Mouse (Mus musculus): Measurements from ENCODE around the gene Glo1. TPM values are rescaled to one million over a fixed set of nuclear protein-coding genes. Genes with fewer than 3 reads are reported as not detected.
A peak's percentile ranks its signal among the peaks of the same experiment; 100 is the strongest.

Glo1 gene
- polyA plus RNA-seq, 1 experiment from 2014 or later: 224 TPM

DNA sequence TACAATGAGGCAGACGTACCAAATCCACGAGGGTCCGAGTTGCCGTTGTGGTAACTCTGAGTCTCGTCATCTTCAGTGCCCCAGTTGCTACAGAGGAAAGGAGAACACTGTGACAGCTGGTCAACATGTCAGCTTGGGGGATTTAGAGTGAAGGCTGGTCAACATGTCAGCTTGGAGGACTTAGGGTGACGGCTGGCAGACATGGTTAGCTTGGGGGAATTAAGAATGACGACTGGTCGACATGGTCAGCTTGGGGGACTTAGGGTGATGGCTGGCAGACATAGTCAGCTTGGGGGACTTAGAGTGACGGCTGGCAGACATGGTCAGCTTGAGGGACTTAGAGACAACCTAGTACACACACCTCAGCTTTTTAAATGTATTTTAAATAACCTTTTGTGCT, 28.9 kb downstream of the Glo1 start:
- Histone ChIP-seq H3K4me1 (ENCODE audit: control insufficient read depth, insufficient read depth, low read length) (no peaks in the 10 kb centered on the region), H3K9ac (ENCODE audit: low read length) (no peak overlapping the region), H3K4me3 (replicated peaks; ENCODE audit: low read length) (no peak overlapping the region), H3K27ac (ENCODE audit: low read length) (no peak overlapping the region), H3K4me2 (ENCODE audit: low read depth, low read length) (no peak overlapping the region), H3K36me3 (ENCODE audit: control insufficient read depth, insufficient read depth, low read length) (peaks cover 19% of the 10 kb centered on the region), H3K27me3 (ENCODE audit: control insufficient read depth, insufficient read depth, low read length) (no peaks in the 10 kb centered on the region), H3K9me3 (replicated peaks; ENCODE audit: control insufficient read depth, low read length) (no peaks in the 10 kb centered on the region)
- WGBS: 94% methylated on average over 9 of the region's 9 CpGs
- ATAC-seq (ENCODE audit: insufficient read depth, low FRiP score): no peak

DNA sequence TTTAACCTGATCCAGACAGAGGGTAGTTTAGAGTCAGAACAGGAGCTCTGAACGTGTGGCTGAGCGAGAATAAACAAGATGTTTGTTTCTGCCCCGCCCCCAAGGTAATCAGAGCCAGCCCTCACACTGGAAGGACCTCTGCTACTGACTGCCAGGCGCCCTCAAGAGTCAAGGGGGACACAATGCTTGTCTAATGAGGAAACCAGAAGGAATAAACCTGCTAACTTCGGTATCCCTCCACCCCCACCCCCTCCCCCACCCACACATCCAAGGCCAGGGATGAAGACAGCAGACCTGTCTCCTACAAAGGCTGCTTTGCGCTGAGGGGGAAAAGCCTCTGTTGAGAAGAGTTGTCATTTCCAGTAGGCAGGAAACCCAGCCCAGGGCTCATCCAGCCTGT, 31.8 kb downstream of the Glo1 start:
- Histone ChIP-seq H3K4me1 (ENCODE audit: control insufficient read depth, insufficient read depth, low read length) (no peaks in the 10 kb centered on the region), H3K27ac (ENCODE audit: low read length) (no peak overlapping the region), H3K36me3 (ENCODE audit: control insufficient read depth, insufficient read depth, low read length) (peaks cover 13% of the 10 kb centered on the region), H3K9me3 (replicated peaks; ENCODE audit: control insufficient read depth, low read length) (no peaks in the 10 kb centered on the region), H3K9ac (ENCODE audit: low read length) (no peak overlapping the region), H3K4me3 (replicated peaks; ENCODE audit: low read length) (no peak overlapping the region), H3K27me3 (ENCODE audit: control insufficient read depth, insufficient read depth, low read length) (no peaks in the 10 kb centered on the region), H3K4me2 (ENCODE audit: low read depth, low read length) (no peak overlapping the region)
- WGBS: 51% methylated on average over 6 of the region's 6 CpGs
- no peak for ATAC-seq (ENCODE audit: insufficient read depth, low FRiP score)

- WGBS: 69% methylated on average over 5 of the region's 5 CpGs
- Histone ChIP-seq H3K9ac (ENCODE audit: low read length) (no peak overlapping the region), H3K36me3 (ENCODE audit: control insufficient read depth, insufficient read depth, low read length) (peaks cover 11% of the 10 kb centered on the region), H3K27me3 (ENCODE audit: control insufficient read depth, insufficient read depth, low read length) (no peaks in the 10 kb centered on the region), H3K4me2 (ENCODE audit: low read depth, low read length) (no peak overlapping the region), H3K4me1 (ENCODE audit: control insufficient read depth, insufficient read depth, low read length) (no peaks in the 10 kb centered on the region), H3K4me3 (replicated peaks; ENCODE audit: low read length) (no peak overlapping the region), H3K9me3 (replicated peaks; ENCODE audit: control insufficient read depth, low read length) (no peaks in the 10 kb centered on the region), H3K27ac (ENCODE audit: low read length) (no peak overlapping the region)
- ATAC-seq (ENCODE audit: insufficient read depth, low FRiP score): no peak
Measured at GRCm38 (mm10) chr17:30594407-30594806, 32.3 kb downstream of the Glo1 start.

DNA sequence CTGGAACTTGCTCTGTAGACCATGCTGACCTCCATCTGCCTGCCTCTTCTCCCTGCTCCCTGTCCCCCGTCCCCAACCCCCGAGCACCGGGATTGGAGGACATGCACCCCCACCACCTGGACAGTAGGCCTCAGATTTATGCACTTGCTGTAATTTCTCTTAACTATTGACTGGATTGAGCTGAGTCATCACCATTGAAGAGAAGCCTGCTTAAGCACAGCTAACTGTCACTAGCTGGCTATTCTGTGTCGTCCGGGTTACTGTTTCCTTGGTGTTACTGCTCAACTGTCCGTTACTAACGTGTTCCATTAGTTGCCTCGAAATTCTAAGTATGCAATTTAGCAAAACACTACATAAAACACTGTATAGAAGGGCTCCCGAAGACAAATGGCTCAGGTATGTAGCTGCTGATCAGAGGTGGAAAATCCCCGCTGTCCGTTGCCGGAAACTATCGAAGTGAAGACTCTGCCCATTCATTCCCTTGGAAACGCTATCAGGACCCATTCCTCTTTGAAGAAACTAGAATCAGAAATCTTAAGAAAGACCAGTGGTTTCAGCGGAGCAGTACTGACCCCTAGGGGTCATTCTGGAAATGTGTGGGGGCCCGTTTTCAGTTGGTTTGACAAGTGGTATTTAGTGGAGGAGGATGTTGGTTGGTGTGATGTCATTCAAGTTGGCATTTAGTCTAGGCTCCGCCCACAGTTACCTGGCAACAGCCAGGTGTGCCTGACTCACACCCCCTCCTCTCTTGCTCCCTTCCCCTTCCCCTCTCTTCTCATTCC, 36.1 kb downstream of the Glo1 start:
- Histone ChIP-seq H3K4me3 (replicated peaks; ENCODE audit: low read length) (no peak overlapping the region), H3K27ac (ENCODE audit: low read length) (no peak overlapping the region), H3K4me1 (ENCODE audit: control insufficient read depth, insufficient read depth, low read length) (no peaks in the 10 kb centered on the region), H3K9ac (ENCODE audit: low read length) (no peak overlapping the region), H3K36me3 (ENCODE audit: control insufficient read depth, insufficient read depth, low read length) (no peaks in the 10 kb centered on the region), H3K9me3 (replicated peaks; ENCODE audit: control insufficient read depth, low read length) (no peaks in the 10 kb centered on the region), H3K4me2 (ENCODE audit: low read depth, low read length) (no peak overlapping the region), H3K27me3 (ENCODE audit: control insufficient read depth, insufficient read depth, low read length) (no peaks in the 10 kb centered on the region)
- ATAC-seq (ENCODE audit: insufficient read depth, low FRiP score): no peak
- WGBS: 51% methylated on average over 17 of the region's 17 CpGs

GRCm38 (mm10) chr17:30583258-30584001, 43.2 kb downstream of the Glo1 start:
- 78% methylated on average over 2 of the region's 2 CpGs for WGBS

DNA sequence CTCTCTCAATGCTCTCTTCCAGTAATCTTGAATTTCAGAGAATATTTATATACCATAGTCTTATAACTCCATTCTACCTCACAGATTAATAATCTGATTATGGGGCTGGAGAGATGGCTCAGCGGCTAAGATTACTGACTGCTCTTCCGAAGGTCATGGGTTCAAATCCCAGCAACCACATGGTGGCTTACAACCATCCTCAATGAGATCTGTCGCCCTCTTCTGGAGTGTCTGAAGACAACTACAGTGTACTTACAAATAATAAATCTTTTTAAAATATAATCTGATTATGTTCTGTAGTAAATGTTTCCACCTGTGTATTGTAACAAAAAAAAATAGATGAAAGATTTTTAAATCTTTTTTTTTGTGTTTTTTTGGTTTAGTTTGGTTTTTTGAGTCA, 44.4 kb downstream of the Glo1 start:
- H3K36me3 ChIP-seq (ENCODE audit: control insufficient read depth, insufficient read depth, low read length): no peaks in the 10 kb centered on the region
- H3K4me2 ChIP-seq (ENCODE audit: low read depth, low read length): no peak overlapping the region
- WGBS: 83% methylated on average over 3 of the region's 3 CpGs
- no peaks in the 10 kb centered on the region for H3K27me3 ChIP-seq (ENCODE audit: control insufficient read depth, insufficient read depth, low read length)
- H3K9me3 ChIP-seq (replicated peaks; ENCODE audit: control insufficient read depth, low read length): no peaks in the 10 kb centered on the region
- H3K4me1 ChIP-seq (ENCODE audit: control insufficient read depth, insufficient read depth, low read length): no peaks in the 10 kb centered on the region
- H3K27ac ChIP-seq (ENCODE audit: low read length): no peak overlapping the region
- H3K9ac ChIP-seq (ENCODE audit: low read length): no peak overlapping the region
- ATAC-seq (ENCODE audit: insufficient read depth, low FRiP score): no peak
- H3K4me3 ChIP-seq (replicated peaks; ENCODE audit: low read length): no peak overlapping the region

More at GRCm38 (mm10) chr17:30583258-30584001, 43.2 kb downstream of the Glo1 start:
- Histone ChIP-seq H3K4me2 (ENCODE audit: low read depth, low read length) (no peak overlapping the region), H3K36me3 (ENCODE audit: control insufficient read depth, insufficient read depth, low read length) (no peaks in the 10 kb centered on the region), H3K27ac (ENCODE audit: low read length) (no peak overlapping the region), H3K9me3 (replicated peaks; ENCODE audit: control insufficient read depth, low read length) (no peaks in the 10 kb centered on the region), H3K4me3 (replicated peaks; ENCODE audit: low read length) (no peak overlapping the region), H3K9ac (ENCODE audit: low read length) (no peak overlapping the region), H3K4me1 (ENCODE audit: control insufficient read depth, insufficient read depth, low read length) (no peaks in the 10 kb centered on the region), H3K27me3 (ENCODE audit: control insufficient read depth, insufficient read depth, low read length) (no peaks in the 10 kb centered on the region)
- ATAC-seq (ENCODE audit: insufficient read depth, low FRiP score): no peak

DNA sequence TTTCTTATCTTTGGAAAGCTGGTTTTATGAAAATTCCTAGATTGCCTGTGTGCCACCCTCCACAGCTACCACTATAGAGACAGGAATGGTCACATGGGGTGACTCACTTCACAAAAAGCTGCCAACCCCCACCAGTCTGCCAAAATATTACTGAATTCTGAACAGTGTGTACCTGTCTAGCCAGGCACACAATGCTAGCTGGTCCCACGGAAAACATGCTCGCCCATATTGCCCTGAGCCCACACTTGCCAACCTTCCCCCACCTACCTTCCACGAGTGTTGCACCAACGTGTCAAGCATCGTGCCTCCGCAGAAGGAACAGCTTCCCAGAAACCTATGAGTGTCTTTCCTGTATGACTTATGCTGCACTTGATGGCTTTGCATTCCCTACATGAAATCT, 45.5 kb downstream of the Glo1 start:
- no peak for ATAC-seq (ENCODE audit: insufficient read depth, low FRiP score)
- Histone ChIP-seq H3K27me3 (ENCODE audit: control insufficient read depth, insufficient read depth, low read length) (no peaks in the 10 kb centered on the region), H3K4me2 (ENCODE audit: low read depth, low read length) (no peak overlapping the region), H3K27ac (ENCODE audit: low read length) (no peak overlapping the region), H3K9me3 (replicated peaks; ENCODE audit: control insufficient read depth, low read length) (no peaks in the 10 kb centered on the region), H3K4me1 (ENCODE audit: control insufficient read depth, insufficient read depth, low read length) (peaks cover 5% of the 10 kb centered on the region; the same call in 1 of the 2 replicates), H3K9ac (ENCODE audit: low read length) (no peak overlapping the region), H3K4me3 (replicated peaks; ENCODE audit: low read length) (no peak overlapping the region), H3K36me3 (ENCODE audit: control insufficient read depth, insufficient read depth, low read length) (no peaks in the 10 kb centered on the region)
- 84% methylated on average over 6 of the region's 6 CpGs for WGBS

DNA sequence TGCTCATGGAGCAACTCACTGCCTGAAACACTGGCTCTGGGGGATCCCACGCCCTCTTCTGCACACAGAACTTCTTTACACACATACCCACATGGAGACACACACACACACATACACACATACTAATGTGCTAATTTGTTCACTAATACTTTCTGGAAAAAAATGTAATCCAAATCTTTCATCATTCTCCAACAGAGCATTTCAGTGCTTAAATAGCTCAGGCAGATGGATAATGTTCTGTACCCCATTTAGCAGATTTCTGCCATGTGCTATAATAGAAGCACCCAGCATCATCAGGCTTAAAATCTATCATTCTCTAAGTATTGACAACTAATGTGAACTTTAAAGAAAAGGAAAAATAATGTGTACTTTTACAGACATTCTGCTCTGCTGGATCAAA, 45.9 kb downstream of the Glo1 start:
- Histone ChIP-seq H3K27me3 (ENCODE audit: control insufficient read depth, insufficient read depth, low read length) (no peaks in the 10 kb centered on the region), H3K27ac (ENCODE audit: low read length) (no peak overlapping the region), H3K9me3 (replicated peaks; ENCODE audit: control insufficient read depth, low read length) (no peaks in the 10 kb centered on the region), H3K4me2 (ENCODE audit: low read depth, low read length) (no peak overlapping the region), H3K4me3 (replicated peaks; ENCODE audit: low read length) (no peak overlapping the region), H3K36me3 (ENCODE audit: control insufficient read depth, insufficient read depth, low read length) (no peaks in the 10 kb centered on the region), H3K9ac (ENCODE audit: low read length) (no peak overlapping the region), H3K4me1 (ENCODE audit: control insufficient read depth, insufficient read depth, low read length) (peaks cover 5% of the 10 kb centered on the region; the same call in 1 of the 2 replicates)
- ATAC-seq (ENCODE audit: insufficient read depth, low FRiP score): no peak
- WGBS: 69% methylated on average over 1 of the region's 1 CpGs

GRCm38 (mm10) chr17:30576946-30577345, 49.7 kb downstream of the Glo1 start:
- Histone ChIP-seq H3K4me3 (replicated peaks; ENCODE audit: low read length) (peak overlapping the region; percentile 68), H3K36me3 (ENCODE audit: control insufficient read depth, insufficient read depth, low read length) (no peaks in the 10 kb centered on the region), H3K4me2 (ENCODE audit: low read depth, low read length) (peak overlapping the region; percentile 87), H3K9me3 (replicated peaks; ENCODE audit: control insufficient read depth, low read length) (no peaks in the 10 kb centered on the region), H3K9ac (ENCODE audit: low read length) (peak overlapping the region; percentile 80), H3K27ac (ENCODE audit: low read length) (0 out of 2 replicates have a peak overlapping the region, but pooled peaks have one; percentile 82), H3K4me1 (ENCODE audit: control insufficient read depth, insufficient read depth, low read length) (peaks cover 15% of the 10 kb centered on the region), H3K27me3 (ENCODE audit: control insufficient read depth, insufficient read depth, low read length) (no peaks in the 10 kb centered on the region)
- 44% methylated on average over 12 of the region's 12 CpGs for WGBS
- ATAC-seq (ENCODE audit: insufficient read depth, low FRiP score): no peak

Data from stomach, embryonic 16.5 days (tissue).